ENCODE assay signal across 8 mouse cellular contexts in the genomic region with DNA sequence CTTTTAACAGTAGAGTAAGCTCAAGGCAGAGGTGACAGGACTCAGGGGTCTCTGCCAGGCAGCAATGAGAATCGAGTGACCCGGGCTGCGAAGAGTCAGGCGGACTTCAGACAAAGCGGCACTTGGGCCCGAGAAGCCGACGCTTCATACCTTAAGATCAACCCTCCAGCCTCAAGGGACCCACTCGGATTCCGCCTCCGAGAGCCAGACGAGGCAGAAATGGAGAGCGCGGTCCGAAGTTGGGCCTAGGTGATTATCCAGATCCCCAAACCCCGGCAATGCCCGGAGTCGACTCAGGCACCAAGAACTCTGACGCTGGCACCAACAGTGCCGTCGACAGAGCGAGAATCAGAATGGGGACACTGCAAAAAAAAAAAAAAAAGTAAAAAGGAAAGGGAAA. TPM values are rescaled to one million over a fixed set of nuclear protein-coding genes. Genes with fewer than 3 reads are reported as not detected.
A peak's percentile ranks its signal among the peaks of the same experiment; 100 is the strongest.
DNase-seq lines count a peak whose midpoint lies in the region; ATAC-seq and TF ChIP-seq lines count a peak whose summit lies in the region.

No protein-coding gene starts in this region.

- no peaks in the 10 kb centered on the region for H3K27me3 ChIP-seq in spleen, adult 2 months (ENCODE audit: control insufficient read depth, insufficient read depth, low read length)
- H3K27me3 ChIP-seq in hindbrain, embryonic 12.5 days = no peaks in the 10 kb centered on the region

- no peak for TF ChIP-seq CTCF in spleen, adult 2 months (IDR thresholded peaks at IDR 0.05; ENCODE audit: extremely low read depth, insufficient read depth, insufficient read length, insufficient replicate concordance)

- H3K36me3 ChIP-seq in spleen, adult 2 months (ENCODE audit: control insufficient read depth, insufficient read depth, low read length) = 0 out of 2 replicates have a peak, but pooled peaks cover 1% of the 10 kb centered on the region
- peaks cover 18% of the 10 kb centered on the region for H3K36me3 ChIP-seq in hindbrain, embryonic 12.5 days

- peak overlapping the region; percentile 64 for H3K4me2 ChIP-seq in hindbrain, embryonic 12.5 days (replicated peaks)

- peak overlapping the region; percentile 84 for H3K9ac ChIP-seq in hindbrain, embryonic 12.5 days

- under 1% methylated on average over 22 of the region's 22 CpGs for WGBS in spleen, adult 2 months
- under 1% methylated on average over 22 of the region's 22 CpGs for WGBS in hindbrain, embryonic 12.5 days

- no peaks in the 10 kb centered on the region for H3K9me3 ChIP-seq in hindbrain, embryonic 12.5 days (replicated peaks)

- peak; percentile 25 to 48 for DNase-seq in cerebellum, postnatal 4 days (ENCODE audit: low spot score in 2 of 2)
- DNase-seq in cerebellum, adult 11-12 months = no peak
- peak in 1 of 2 experiments; percentile 7 for DNase-seq in spleen, adult 2 months (ENCODE audit: low read depth in 1 of 2, low spot score in 2 of 2)
- DNase-seq in spleen, adult 12 weeks (ENCODE audit: low spot score) = no peak
- DNase-seq in gastrocnemius, postnatal 25 days = no peak
- no peak for DNase-seq in layer of hippocampus, postnatal 36 days

- H3K4me3 ChIP-seq in spleen, adult 2 months (ENCODE audit: extremely low read depth, insufficient read depth, insufficient read length) = peak overlapping the region; percentile 65
- H3K4me3 ChIP-seq in hindbrain, embryonic 12.5 days = peak overlapping the region; percentile 68

- ATAC-seq in hindbrain, embryonic 12.5 days (ENCODE audit: low FRiP score) = peak; percentile 69; the same call in 1 of the 2 replicates
- peak; percentile 62 for ATAC-seq in megakaryocyte progenitor cell, adult 5-6 weeks (replicated peaks; ENCODE audit: poor library complexity)

- H3K4me1 ChIP-seq in spleen, adult 2 months (ENCODE audit: control insufficient read depth, insufficient read depth, insufficient read length) = no peaks in the 10 kb centered on the region; the same call in 1 of the 2 replicates
- peaks cover 13% of the 10 kb centered on the region for H3K4me1 ChIP-seq in hindbrain, embryonic 12.5 days

- no peak overlapping the region for H3K27ac ChIP-seq in spleen, adult 2 months (ENCODE audit: insufficient read depth, low read length)
- peak overlapping the region; percentile 81 for H3K27ac ChIP-seq in hindbrain, embryonic 12.5 days

- TF ChIP-seq POLR2A in spleen, adult 2 months (IDR thresholded peaks at IDR 0.05; ENCODE audit: low read depth, low read length) = no peak

RNA-seq across cellular contexts. Expression of a gene that starts 0.3 kb away (rescaled TPM):
- polyA plus RNA-seq in spleen, adult 2 months (2012; rRNA removed) = 5.0 and 7.0 TPM in 2 replicates
- 46.9 and 48.5 TPM in 2 replicates for polyA plus RNA-seq in hindbrain, embryonic 12.5 days (2016; fragmentation: Nextera tagmentation; extraction: Ambion mirVana)
- 23.2 and 29.4 TPM in 2 replicates for total RNA-seq in megakaryocyte progenitor cell, adult 5-6 weeks (2015)
- total RNA-seq in megakaryocyte progenitor cell, adult 5-6 weeks (2017) = 25.1 and 47.4 TPM in 2 replicates
- total RNA-seq in gastrocnemius, postnatal 25 days (2021) = 1 to 10 TPM; 3.8 to 4.7 TPM
- total RNA-seq in layer of hippocampus, postnatal 36 days (2021) = 10 to 100 TPM; 25.3 to 29.1 TPM

RNA-seq across cellular contexts. Expression of a gene that starts 56.1 kb away (rescaled TPM):
- 0.16 and 0.31 TPM in 2 replicates for polyA plus RNA-seq in spleen, adult 2 months (2012; rRNA removed)
- 5.6 and 7.5 TPM in 2 replicates for polyA plus RNA-seq in hindbrain, embryonic 12.5 days (2016; fragmentation: Nextera tagmentation; extraction: Ambion mirVana)
- total RNA-seq in megakaryocyte progenitor cell, adult 5-6 weeks (2015) = 23.4 and 25.7 TPM in 2 replicates
- total RNA-seq in megakaryocyte progenitor cell, adult 5-6 weeks (2017) = 26.2 and 27.1 TPM in 2 replicates
- under 1 TPM; 0.10 to 0.21 TPM for total RNA-seq in gastrocnemius, postnatal 25 days (2021)
- under 1 TPM; 0.12 to 0.25 TPM for total RNA-seq in layer of hippocampus, postnatal 36 days (2021)

Comparison
In these comparisons a context has a peak if more than half of its experiments do, and no peak if none do; other contexts are left out.
1. DNase-seq: peak in cerebellum, postnatal 4 days (2 of 2); none in cerebellum, adult 11-12 months (single experiment), spleen, adult 12 weeks (single experiment), gastrocnemius, postnatal 25 days (single experiment) and layer of hippocampus, postnatal 36 days (0 of 2).
2. RNA of a gene that starts 0.3 kb away (total RNA-seq): 23.2 to 47.4 TPM in megakaryocyte progenitor cell, adult 5-6 weeks and 25.3 to 29.1 TPM in layer of hippocampus, postnatal 36 days; 3.8 to 4.7 TPM in gastrocnemius, postnatal 25 days; every median in the first group is over 4 times any median in the second.
3. RNA of a gene that starts 56.1 kb away (total RNA-seq): 23.4 to 27.1 TPM in megakaryocyte progenitor cell, adult 5-6 weeks; 0.12 to 0.25 TPM in layer of hippocampus, postnatal 36 days and 0.10 to 0.21 TPM in gastrocnemius, postnatal 25 days; every median in the first group is over 10 times any median in the second.